Mouse (Mus musculus): ENCODE results near the gene Mapk3. TPM values are rescaled to one million over a fixed set of nuclear protein-coding genes. Genes with fewer than 3 reads are reported as not detected.
A peak's percentile ranks its signal among the peaks of the same experiment; 100 is the strongest.

The Mapk3 gene
- polyA plus RNA-seq, 1 experiment from 2014 or later = 105 TPM

- H3K27me3 ChIP-seq (ENCODE audit: control insufficient read depth, insufficient read depth, low read length) = no peaks in the 10 kb centered on the region
- H3K4me1 ChIP-seq (ENCODE audit: control insufficient read depth, insufficient read depth, low read length) = no peaks in the 10 kb centered on the region
- H3K9me3 ChIP-seq (ENCODE audit: control insufficient read depth, low read depth, low read length) = no peaks in the 10 kb centered on the region
- H3K9ac ChIP-seq (replicated peaks; ENCODE audit: low read depth, low read length) = no peak overlapping the region
- ATAC-seq (ENCODE audit: insufficient number of reproducible peaks, insufficient read depth, low FRiP score, low read depth) = no peak
- no peak overlapping the region for H3K4me3 ChIP-seq (ENCODE audit: low read depth, low read length)
- H3K4me2 ChIP-seq (replicated peaks; ENCODE audit: low read depth, low read length) = no peak overlapping the region
- H3K36me3 ChIP-seq (ENCODE audit: control insufficient read depth, insufficient read depth, low read length) = no peaks in the 10 kb centered on the region
- H3K27ac ChIP-seq (ENCODE audit: low read length) = no peak overlapping the region
- WGBS = 63% methylated on average over 7 of the region's 7 CpGs
Measured at GRCm38 (mm10) chr7:126748824-126749223, 10.6 kb upstream of the Mapk3 start.

GRCm38 (mm10) chr7:126749582-126750343 lies 9.6 kb upstream of the Mapk3 start:
- Histone ChIP-seq H3K4me3 (ENCODE audit: low read depth, low read length) (no peak overlapping the region), H3K9ac (replicated peaks; ENCODE audit: low read depth, low read length) (no peak overlapping the region), H3K36me3 (ENCODE audit: control insufficient read depth, insufficient read depth, low read length) (no peaks in the 10 kb centered on the region), H3K27me3 (ENCODE audit: control insufficient read depth, insufficient read depth, low read length) (no peaks in the 10 kb centered on the region), H3K27ac (ENCODE audit: low read length) (no peak overlapping the region), H3K4me1 (ENCODE audit: control insufficient read depth, insufficient read depth, low read length) (no peaks in the 10 kb centered on the region), H3K4me2 (replicated peaks; ENCODE audit: low read depth, low read length) (no peak overlapping the region), H3K9me3 (ENCODE audit: control insufficient read depth, low read depth, low read length) (no peaks in the 10 kb centered on the region)
- ATAC-seq (ENCODE audit: insufficient number of reproducible peaks, insufficient read depth, low FRiP score, low read depth) = no peak
- 93% methylated on average over 17 of the region's 17 CpGs for WGBS

GRCm38 (mm10) chr7:126754866-126755265 lies 4.5 kb upstream of the Mapk3 start:
- peak; percentile 73; the same call in 1 of the 2 replicates for ATAC-seq (ENCODE audit: insufficient number of reproducible peaks, insufficient read depth, low FRiP score, low read depth)
- no peak overlapping the region for H3K9ac ChIP-seq (replicated peaks; ENCODE audit: low read depth, low read length)
- 0 out of 2 replicates have a peak overlapping the region, but pooled peaks have one; percentile 12 for H3K27ac ChIP-seq (ENCODE audit: low read length)

GRCm38 (mm10) chr7:126758539-126758938 lies 862 bp upstream of the Mapk3 start:
- no peak overlapping the region for H3K4me3 ChIP-seq (ENCODE audit: low read depth, low read length)
- H3K27me3 ChIP-seq (ENCODE audit: control insufficient read depth, insufficient read depth, low read length) = no peaks in the 10 kb centered on the region
- no peak overlapping the region for H3K9ac ChIP-seq (replicated peaks; ENCODE audit: low read depth, low read length)
- H3K36me3 ChIP-seq (ENCODE audit: control insufficient read depth, insufficient read depth, low read length) = peaks cover 9% of the 10 kb centered on the region; the same call in 1 of the 2 replicates
- no peak overlapping the region for H3K27ac ChIP-seq (ENCODE audit: low read length)
- H3K9me3 ChIP-seq (ENCODE audit: control insufficient read depth, low read depth, low read length) = no peaks in the 10 kb centered on the region
- 73% methylated on average over 7 of the region's 7 CpGs for WGBS
- ATAC-seq (ENCODE audit: insufficient number of reproducible peaks, insufficient read depth, low FRiP score, low read depth) = no peak
- H3K4me1 ChIP-seq (ENCODE audit: control insufficient read depth, insufficient read depth, low read length) = peaks cover 25% of the 10 kb centered on the region
- H3K4me2 ChIP-seq (replicated peaks; ENCODE audit: low read depth, low read length) = no peak overlapping the region

More at GRCm38 (mm10) chr7:126754866-126755265, 4.5 kb upstream of the Mapk3 start:
- Histone ChIP-seq H3K4me2 (replicated peaks; ENCODE audit: low read depth, low read length) (no peak overlapping the region; the same call in 1 of the 2 replicates), H3K4me1 (ENCODE audit: control insufficient read depth, insufficient read depth, low read length) (peaks cover 3% of the 10 kb centered on the region; the same call in 1 of the 2 replicates), H3K27me3 (ENCODE audit: control insufficient read depth, insufficient read depth, low read length) (no peaks in the 10 kb centered on the region), H3K36me3 (ENCODE audit: control insufficient read depth, insufficient read depth, low read length) (no peaks in the 10 kb centered on the region), H3K4me3 (ENCODE audit: low read depth, low read length) (no peak overlapping the region), H3K9me3 (ENCODE audit: control insufficient read depth, low read depth, low read length) (no peaks in the 10 kb centered on the region)
- under 1% methylated on average over 9 of the region's 9 CpGs for WGBS

- peaks cover 25% of the 10 kb centered on the region for H3K4me1 ChIP-seq (ENCODE audit: control insufficient read depth, insufficient read depth, low read length)
- peaks cover 20% of the 10 kb centered on the region; the same call in 1 of the 2 replicates for H3K36me3 ChIP-seq (ENCODE audit: control insufficient read depth, insufficient read depth, low read length)
- no peaks in the 10 kb centered on the region for H3K9me3 ChIP-seq (ENCODE audit: control insufficient read depth, low read depth, low read length)
- peak overlapping the region; percentile 98 for H3K27ac ChIP-seq (ENCODE audit: low read length)
- peak overlapping the region; percentile 92 for H3K4me2 ChIP-seq (replicated peaks; ENCODE audit: low read depth, low read length)
- H3K4me3 ChIP-seq (ENCODE audit: low read depth, low read length) = peak overlapping the region; percentile 78
- peak overlapping the region; percentile 86 for H3K9ac ChIP-seq (replicated peaks; ENCODE audit: low read depth, low read length)
- ATAC-seq (ENCODE audit: insufficient number of reproducible peaks, insufficient read depth, low FRiP score, low read depth) = peak; percentile 34; the same call in 1 of the 2 replicates
- under 1% methylated on average over 22 of the region's 24 CpGs for WGBS
- no peaks in the 10 kb centered on the region for H3K27me3 ChIP-seq (ENCODE audit: control insufficient read depth, insufficient read depth, low read length)
Measured at GRCm38 (mm10) chr7:126759672-126760390, 430 bp downstream of the Mapk3 start.

GRCm38 (mm10) chr7:126760391-126760802 lies 996 bp downstream of the Mapk3 start:
- Histone ChIP-seq H3K27me3 (ENCODE audit: control insufficient read depth, insufficient read depth, low read length) (no peaks in the 10 kb centered on the region), H3K36me3 (ENCODE audit: control insufficient read depth, insufficient read depth, low read length) (peaks cover 26% of the 10 kb centered on the region; the same call in 1 of the 2 replicates), H3K9ac (replicated peaks; ENCODE audit: low read depth, low read length) (peak overlapping the region; percentile 86), H3K4me3 (ENCODE audit: low read depth, low read length) (peak overlapping the region; percentile 78), H3K4me1 (ENCODE audit: control insufficient read depth, insufficient read depth, low read length) (peaks cover 22% of the 10 kb centered on the region), H3K9me3 (ENCODE audit: control insufficient read depth, low read depth, low read length) (no peaks in the 10 kb centered on the region), H3K4me2 (replicated peaks; ENCODE audit: low read depth, low read length) (peak overlapping the region; percentile 92), H3K27ac (ENCODE audit: low read length) (peak overlapping the region; percentile 98)
- WGBS = 6% methylated on average over 3 of the region's 3 CpGs
- peak; percentile 69 for ATAC-seq (ENCODE audit: insufficient number of reproducible peaks, insufficient read depth, low FRiP score, low read depth)

- H3K27ac ChIP-seq (ENCODE audit: low read length) = peak overlapping the region; percentile 98
- peak overlapping the region; percentile 78 for H3K4me3 ChIP-seq (ENCODE audit: low read depth, low read length)
- H3K9me3 ChIP-seq (ENCODE audit: control insufficient read depth, low read depth, low read length) = no peaks in the 10 kb centered on the region
- H3K27me3 ChIP-seq (ENCODE audit: control insufficient read depth, insufficient read depth, low read length) = no peaks in the 10 kb centered on the region
- ATAC-seq (ENCODE audit: insufficient number of reproducible peaks, insufficient read depth, low FRiP score, low read depth) = no peak
- peaks cover 22% of the 10 kb centered on the region for H3K4me1 ChIP-seq (ENCODE audit: control insufficient read depth, insufficient read depth, low read length)
- H3K4me2 ChIP-seq (replicated peaks; ENCODE audit: low read depth, low read length) = peak overlapping the region; percentile 92
- peaks cover 30% of the 10 kb centered on the region for H3K36me3 ChIP-seq (ENCODE audit: control insufficient read depth, insufficient read depth, low read length)
- peak overlapping the region; percentile 4; the same call in 1 of the 2 replicates for H3K9ac ChIP-seq (replicated peaks; ENCODE audit: low read depth, low read length)
- WGBS = 43% methylated on average over 4 of the region's 4 CpGs
Measured at GRCm38 (mm10) chr7:126760956-126761355, 1.6 kb downstream of the Mapk3 start.

GRCm38 (mm10) chr7:126761529-126762067 lies 2.2 kb downstream of the Mapk3 start:
- H3K4me2 ChIP-seq (replicated peaks; ENCODE audit: low read depth, low read length) = peak overlapping the region; percentile 92
- 54% methylated on average over 6 of the region's 6 CpGs for WGBS
- peaks cover 37% of the 10 kb centered on the region for H3K36me3 ChIP-seq (ENCODE audit: control insufficient read depth, insufficient read depth, low read length)
- no peak overlapping the region for H3K9ac ChIP-seq (replicated peaks; ENCODE audit: low read depth, low read length)
- peak overlapping the region; percentile 4; the same call in 1 of the 2 replicates for H3K4me3 ChIP-seq (ENCODE audit: low read depth, low read length)
- H3K9me3 ChIP-seq (ENCODE audit: control insufficient read depth, low read depth, low read length) = no peaks in the 10 kb centered on the region
- peak overlapping the region; percentile 98 for H3K27ac ChIP-seq (ENCODE audit: low read length)
- H3K27me3 ChIP-seq (ENCODE audit: control insufficient read depth, insufficient read depth, low read length) = no peaks in the 10 kb centered on the region
- no peak for ATAC-seq (ENCODE audit: insufficient number of reproducible peaks, insufficient read depth, low FRiP score, low read depth)
- H3K4me1 ChIP-seq (ENCODE audit: control insufficient read depth, insufficient read depth, low read length) = peaks cover 22% of the 10 kb centered on the region

All from stomach, embryonic 14.5 days (tissue).